Mouse (Mus musculus) thymus, postnatal 36 days (tissue): ENCODE measurements around the gene Gxylt1.
A peak's percentile ranks its signal among the peaks of the same experiment; 100 is the strongest.
"Not testable (repeated sequence)": the region's sequence is repeated elsewhere in the genome, so short reads cannot be mapped to it uniquely, and the experiment has no call there.

ENCODE experiments used
- DNase-seq, 2 experiments: peaks; one replicate each; pipeline ENCODE4 v3.0.0; 2022; ENCODE audit warnings: mixed read lengths in 2 of 2

Gene Gxylt1

GRCm38 (mm10) chr15:93274679-93275583, at the start of gene Gxylt1:
Gxylt1 (minus strand) TSS chr15:93275179.
- peak; percentile 100 for DNase-seq

- no peak for DNase-seq
Measured at GRCm38 (mm10) chr15:93318781-93319180, 43.8 kb upstream of the Gxylt1 start.

- not testable (repeated sequence) for DNase-seq
Measured at GRCm38 (mm10) chr15:93310304-93310703, 35.3 kb upstream of the Gxylt1 start.

- no peak for DNase-seq
Measured at GRCm38 (mm10) chr15:93298197-93298596, 23.2 kb upstream of the Gxylt1 start.

- no peak for DNase-seq
Measured at GRCm38 (mm10) chr15:93294483-93294882, 19.5 kb upstream of the Gxylt1 start.

GRCm38 (mm10) chr15:93288321-93288720, 13.3 kb upstream of the Gxylt1 start:
- DNase-seq, result no peak

- DNase-seq, result no peak
Measured at GRCm38 (mm10) chr15:93287628-93288027, 12.6 kb upstream of the Gxylt1 start.

GRCm38 (mm10) chr15:93285244-93285643, 10.3 kb upstream of the Gxylt1 start:
- no peak for DNase-seq

- no peak for DNase-seq
Measured at GRCm38 (mm10) chr15:93284326-93284725, 9.3 kb upstream of the Gxylt1 start.

GRCm38 (mm10) chr15:93283349-93283748, 8.4 kb upstream of the Gxylt1 start:
- peak in 1 of 2 experiments; percentile 18 for DNase-seq

GRCm38 (mm10) chr15:93276276-93276675, 1.3 kb upstream of the Gxylt1 start:
- DNase-seq, result peak in 1 of 2 experiments; percentile 17

GRCm38 (mm10) chr15:93275623-93276022, 644 bp upstream of the Gxylt1 start:
- no peak for DNase-seq

- peak in 1 of 2 experiments; percentile 13 for DNase-seq
Measured at GRCm38 (mm10) chr15:93273788-93274678, 946 bp downstream of the Gxylt1 start.

GRCm38 (mm10) chr15:93272948-93273347, 2.0 kb downstream of the Gxylt1 start:
- DNase-seq, result no peak

- peak in 1 of 2 experiments; percentile 16 for DNase-seq
Measured at GRCm38 (mm10) chr15:93270289-93270855, 4.6 kb downstream of the Gxylt1 start.

- DNase-seq, result no peak
Measured at GRCm38 (mm10) chr15:93269572-93269971, 5.4 kb downstream of the Gxylt1 start.

- DNase-seq, result no peak
Measured at GRCm38 (mm10) chr15:93268001-93268400, 7.0 kb downstream of the Gxylt1 start.

- no peak for DNase-seq
Measured at GRCm38 (mm10) chr15:93267479-93267878, 7.5 kb downstream of the Gxylt1 start.

- DNase-seq, result no peak
Measured at GRCm38 (mm10) chr15:93266361-93266760, 8.6 kb downstream of the Gxylt1 start.

- peak in 1 of 2 experiments; percentile 32 for DNase-seq
Measured at GRCm38 (mm10) chr15:93265728-93266127, 9.3 kb downstream of the Gxylt1 start.

GRCm38 (mm10) chr15:93265231-93265630, 9.7 kb downstream of the Gxylt1 start:
- DNase-seq, result no peak

GRCm38 (mm10) chr15:93264221-93264620, 10.8 kb downstream of the Gxylt1 start:
- DNase-seq, result no peak

GRCm38 (mm10) chr15:93263566-93263965, 11.4 kb downstream of the Gxylt1 start:
- no peak for DNase-seq
